Mouse (Mus musculus) adrenal gland, adult (tissue): ENCODE results near the gene Luzp1.

Experiments
- DNase-seq, 2 experiments: peaks; one replicate each; pipeline ENCODE4 v3.0.0; 2022 to 2023; ENCODE audit warnings: low spot score in 1 of 2; ENCODE audit not compliant: inconsistent age in 2 of 2

Luzp1 gene

DNA sequence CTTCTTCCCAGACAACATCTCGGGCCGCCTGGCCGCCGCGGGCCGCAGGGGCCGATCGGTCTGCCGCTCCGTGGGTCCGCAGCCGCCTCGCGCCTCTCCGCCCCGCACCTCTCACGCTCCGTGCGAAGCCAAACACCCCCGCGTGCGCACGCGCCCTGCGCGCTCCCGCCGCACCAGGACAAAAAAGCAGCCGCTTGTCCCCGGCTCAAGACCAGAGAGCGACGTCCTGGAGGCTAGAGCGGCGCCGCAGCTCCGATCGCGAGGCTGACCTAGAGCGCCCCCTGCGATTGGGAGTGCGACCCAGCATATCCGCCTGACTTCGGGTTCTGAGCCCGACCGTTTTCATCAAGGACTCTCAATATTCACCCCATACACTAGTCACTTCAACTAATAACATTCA lies 133.0 kb downstream of the Luzp1 start, which contains the start of gene Kdm1a:
Gene Kdm1a (minus strand): TSS at position 156 of the 400 bp plus-strand sequence.
- DNase-seq, result peak; percentile 94 to 98
